Mouse (Mus musculus) liver, postnatal 0 days (tissue): Measurements from ENCODE around the gene Ilvbl. TPM values are rescaled to one million over a fixed set of nuclear protein-coding genes. Genes with fewer than 3 reads are reported as not detected.
A peak's percentile ranks its signal among the peaks of the same experiment; 100 is the strongest.

ENCODE experiments used
- ATAC-seq: fragments of 200-750 bp; cut with Nextera tagmentation; 2 replicates; pipeline ENCODE4 v1.8.0; 2017; ENCODE audit warnings: mild to moderate bottlenecking, moderate library complexity
- DNase-seq: peaks from one replicate; pipeline ENCODE4 v3.0.0-alpha.2; 2016
- H3K27ac ChIP-seq: fragments of 300-500 bp; sonication (generic); 2 replicates; pipeline ENCODE4 v1.5.1; 2014; ENCODE audit warnings: antibody characterized with exemption, moderate library complexity, mild to moderate bottlenecking, low read depth
- H3K27me3 ChIP-seq: fragments of 300-500 bp; sonication (generic); 2 replicates; pipeline ENCODE4 v1.6.1; 2014; ENCODE audit warnings: low read length, control low read depth, mixed read lengths; ENCODE audit not compliant: insufficient read depth
- H3K36me3 ChIP-seq: fragments of 300-500 bp; sonication (generic); replicated peaks from 2 replicates; pipeline ENCODE4 v1.6.1; 2014; ENCODE audit warnings: mild to moderate bottlenecking, control low read depth, low read length, moderate library complexity, mixed read lengths; ENCODE audit not compliant: insufficient read depth
- H3K4me1 ChIP-seq: fragments of 300-500 bp; sonication (generic); 2 replicates; pipeline ENCODE4 v1.6.1; 2014; ENCODE audit warnings: antibody characterized with exemption, mild to moderate bottlenecking, control low read depth; ENCODE audit not compliant: insufficient read depth
- H3K4me2 ChIP-seq: fragments of 300-500 bp; sonication (generic); 2 replicates; pipeline ENCODE4 v1.6.1; 2014; ENCODE audit warnings: low read depth, mild to moderate bottlenecking, low read length, moderate library complexity, mixed read lengths
- H3K4me3 ChIP-seq: fragments of 300-500 bp; sonication (generic); 2 replicates; pipeline ENCODE4 v1.5.1; 2014; ENCODE audit warnings: low read depth, low read length
- H3K9ac ChIP-seq: fragments of 300-500 bp; sonication (generic); replicated peaks from 2 replicates; pipeline ENCODE4 v1.6.1; 2014; ENCODE audit warnings: mild to moderate bottlenecking, moderate library complexity
- H3K9me3 ChIP-seq: fragments of 300-500 bp; sonication (generic); 2 replicates; pipeline ENCODE4 v1.6.1; 2016; ENCODE audit warnings: mild to moderate bottlenecking, control low read depth, low read length, mixed read lengths
- CTCF ChIP-seq: sonication (generic); IDR thresholded peaks from 2 replicates; pipeline ENCODE4 v1.5.1; 2016; ENCODE audit warnings: antibody characterized with exemption, low read depth
- EP300 ChIP-seq: IDR thresholded peaks from 2 replicates; pipeline ENCODE4 v1.6.1; 2016; ENCODE audit warnings: antibody characterized with exemption, low read depth, mild to moderate bottlenecking
- WGBS: fragments of 180-500 bp; shearing (Covaris S2); extraction: QIAGEN DNeasy Blood & Tissue Kit; methylation state at CpG from one replicate; pipeline ENCODE4 v1.1.7; 2014; ENCODE audit not compliant: insufficient replicate concordance; 5-methylcytosine and 5-hydroxymethylcytosine counted together
- polyA plus RNA-seq: library from polyadenylated mRNA; unstranded; fragments of >200 nt; fragmentation: Nextera tagmentation; extraction: Ambion mirVana; gene quantifications from 2 replicates; pipeline ENCODE4 v1.2.1, GENCODE M21; 2015

The Ilvbl gene
- polyA plus RNA-seq, 1 experiment from 2014 or later, result 39.1 TPM

GRCm38 (mm10) chr10:78586026-78586425, 11.9 kb downstream of the Ilvbl start:
- DNase-seq (no peak), ATAC-seq (no peak)
- Histone ChIP-seq H3K4me3 (no peak overlapping the region), H3K9me3 (no peaks in the 10 kb centered on the region), H3K27me3 (peaks cover 6% of the 10 kb centered on the region; the same call in 1 of the 2 replicates), H3K9ac (no peak overlapping the region), H3K4me1 (0 out of 2 replicates have a peak, but pooled peaks cover 4% of the 10 kb centered on the region), H3K4me2 (no peak overlapping the region), H3K27ac (no peak overlapping the region), H3K36me3 (peaks cover 27% of the 10 kb centered on the region)
- TF ChIP-seq EP300, result no peak
- TF ChIP-seq CTCF, result no peak
- WGBS, result 92% methylated on average over 13 of the region's 13 CpGs

DNA sequence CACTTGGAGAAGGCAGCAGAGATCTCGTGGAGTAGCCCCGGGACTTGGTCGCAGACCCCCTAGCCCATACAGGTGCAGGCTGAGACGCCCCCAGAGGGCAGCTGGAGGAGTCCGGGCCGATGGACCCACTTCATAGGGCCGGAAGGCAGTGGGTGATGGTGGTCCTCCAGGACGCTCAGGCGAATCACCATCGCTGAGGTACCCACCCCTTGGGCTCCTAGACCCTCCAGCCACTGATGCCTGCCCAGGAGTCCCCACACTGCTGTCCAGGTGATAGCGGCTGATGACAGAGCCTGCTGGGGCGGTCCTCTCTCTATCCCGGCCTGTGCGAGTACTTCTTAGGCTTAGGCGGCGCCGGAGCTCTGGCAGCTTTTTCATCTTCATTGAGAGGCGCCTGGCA, 15.1 kb downstream of the Ilvbl start:
- Histone ChIP-seq H3K9ac (no peak overlapping the region), H3K4me2 (no peak overlapping the region), H3K27me3 (peaks cover 16% of the 10 kb centered on the region), H3K36me3 (peaks cover 10% of the 10 kb centered on the region), H3K27ac (no peak overlapping the region), H3K4me1 (peaks cover 6% of the 10 kb centered on the region; the same call in 1 of the 2 replicates), H3K4me3 (no peak overlapping the region), H3K9me3 (no peaks in the 10 kb centered on the region)
- WGBS, result 88% methylated on average over 18 of the region's 18 CpGs
- ATAC-seq (no peak), DNase-seq (no peak)
- TF ChIP-seq EP300 (no peak), CTCF (no peak)

DNA sequence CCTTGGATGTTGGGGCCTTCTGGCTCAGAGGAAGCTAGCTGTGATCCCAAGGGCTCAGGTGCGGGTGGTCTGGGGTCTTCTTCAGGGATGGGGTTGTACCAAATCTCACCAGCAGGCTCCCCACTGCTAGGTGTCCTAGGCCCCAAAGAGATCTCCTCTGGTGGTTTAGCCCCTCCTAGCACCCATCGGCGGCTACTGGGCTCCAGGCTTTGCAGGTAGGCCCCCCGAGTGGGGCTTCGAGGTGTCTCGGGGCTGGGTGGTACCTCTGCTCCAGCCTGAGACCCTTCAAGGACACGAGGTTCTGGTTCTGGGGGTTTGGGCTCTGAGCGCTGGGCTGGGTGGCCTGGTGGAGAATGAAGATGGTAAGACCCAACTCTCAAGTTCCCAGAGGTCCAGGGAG, 15.8 kb downstream of the Ilvbl start:
- no peak overlapping the region for H3K9ac ChIP-seq
- peaks cover 6% of the 10 kb centered on the region; the same call in 1 of the 2 replicates for H3K4me1 ChIP-seq
- H3K27ac ChIP-seq, result peak overlapping the region; percentile 85; the same call in 1 of the 2 replicates
- DNase-seq (no peak), ATAC-seq (no peak)
- H3K27me3 ChIP-seq, result peaks cover 16% of the 10 kb centered on the region
- H3K9me3 ChIP-seq, result no peaks in the 10 kb centered on the region
- TF ChIP-seq EP300 (no peak), CTCF (no peak)
- peak overlapping the region; percentile 67; the same call in 1 of the 2 replicates for H3K4me2 ChIP-seq
- 91% methylated on average over 8 of the region's 8 CpGs for WGBS
- H3K36me3 ChIP-seq, result peaks cover 8% of the 10 kb centered on the region
- no peak overlapping the region for H3K4me3 ChIP-seq

- peak overlapping the region; percentile 85 for H3K27ac ChIP-seq
- ATAC-seq (peak; percentile 29; the same call in 1 of the 2 replicates), DNase-seq (peak; percentile 38)
- WGBS, result 26% methylated on average over 9 of the region's 9 CpGs
- TF ChIP-seq CTCF, result no peak
- peaks cover 6% of the 10 kb centered on the region; the same call in 1 of the 2 replicates for H3K4me1 ChIP-seq
- no peaks in the 10 kb centered on the region for H3K9me3 ChIP-seq
- H3K4me3 ChIP-seq, result peak overlapping the region; percentile 53
- peaks cover 5% of the 10 kb centered on the region for H3K36me3 ChIP-seq
- peaks cover 16% of the 10 kb centered on the region for H3K27me3 ChIP-seq
- peak overlapping the region; percentile 67 for H3K4me2 ChIP-seq
- H3K9ac ChIP-seq, result peak overlapping the region; percentile 66
These were observed 16.6 kb downstream of the Ilvbl start for GRCm38 (mm10) chr10:78590744-78591143.

GRCm38 (mm10) chr10:78591406-78592328, 17.5 kb downstream of the Ilvbl start, which contains the start of gene Syde1:
Gene Syde1, minus strand, starts transcription at chr10:78591964.
- Histone ChIP-seq H3K9me3 (no peaks in the 10 kb centered on the region), H3K27me3 (peaks cover 16% of the 10 kb centered on the region), H3K9ac (peak within 1 kb of the TSS; percentile 66), H3K36me3 (no peaks in the 10 kb centered on the region), H3K27ac (peak within 1 kb of the TSS; percentile 85), H3K4me3 (peak within 1 kb of the TSS; percentile 53), H3K4me1 (peaks cover 6% of the 10 kb centered on the region; the same call in 1 of the 2 replicates), H3K4me2 (peak within 1 kb of the TSS; percentile 67)
- WGBS, result 4% methylated on average over 46 of the region's 54 CpGs
- peak; percentile 71 for ATAC-seq
- DNase-seq, result peak; percentile 64
- TF ChIP-seq EP300 (0 out of 2 replicates have a peak, but pooled peaks have one; percentile 22), CTCF (no peak; the same call in 1 of the 2 replicates)

GRCm38 (mm10) chr10:78592856-78593379, 18.8 kb downstream of the Ilvbl start:
- Histone ChIP-seq H3K27me3 (peaks cover 16% of the 10 kb centered on the region), H3K27ac (no peak overlapping the region), H3K4me1 (peaks cover 6% of the 10 kb centered on the region; the same call in 1 of the 2 replicates), H3K4me3 (no peak overlapping the region), H3K4me2 (no peak overlapping the region), H3K9me3 (no peaks in the 10 kb centered on the region), H3K36me3 (no peaks in the 10 kb centered on the region), H3K9ac (no peak overlapping the region)
- no peak for TF ChIP-seq CTCF
- no peak for TF ChIP-seq EP300
- no peak for ATAC-seq
- DNase-seq, result no peak
- 59% methylated on average over 4 of the region's 4 CpGs for WGBS
